Mouse (Mus musculus) myocyte (in vitro differentiated cells): ENCODE data around the gene Usp7.

Experiments used
- E2F4 ChIP-seq: IDR thresholded peaks from one replicate; pipeline ENCODE4 v1.6.1; 2011; ENCODE audit warnings: mild to moderate bottlenecking, control low read depth, moderate library complexity; ENCODE audit not compliant: insufficient read depth
- MAX ChIP-seq: IDR thresholded peaks from one replicate; pipeline ENCODE4 v1.6.1; 2011; ENCODE audit warnings: low read depth, mild to moderate bottlenecking, control low read depth
- MYOG ChIP-seq, 3 experiments: IDR thresholded peaks; one replicate each; pipeline ENCODE4 v1.6.1; 2011; ENCODE audit warnings: control low read depth in 2 of 3, low read depth in 2 of 3, mild to moderate bottlenecking in 2 of 3; ENCODE audit not compliant: insufficient read length in 2 of 3, control insufficient read depth in 1 of 3, insufficient read depth in 1 of 3
- POLR2A ChIP-seq: IDR thresholded peaks from one replicate; pipeline ENCODE4 v1.6.1; 2011; ENCODE audit warnings: low read depth, mild to moderate bottlenecking, control low read depth, moderate library complexity; ENCODE audit not compliant: insufficient read length
- POLR2AphosphoS2 ChIP-seq: IDR thresholded peaks from one replicate; pipeline ENCODE4 v1.6.1; 2011; ENCODE audit warnings: low read depth, control low read depth; ENCODE audit not compliant: insufficient read length
- SRF ChIP-seq: IDR thresholded peaks from one replicate; pipeline ENCODE4 v1.6.1; 2011; ENCODE audit warnings: low read depth; ENCODE audit not compliant: control insufficient read depth, insufficient read length
- TCF12 ChIP-seq: IDR thresholded peaks from one replicate; pipeline ENCODE4 v1.6.1; 2011; ENCODE audit warnings: mild to moderate bottlenecking, control low read depth; ENCODE audit not compliant: poor library complexity, insufficient read depth, severe bottlenecking
- USF1 ChIP-seq: IDR thresholded peaks from one replicate; pipeline ENCODE4 v1.6.1; 2011; ENCODE audit warnings: low read depth, mild to moderate bottlenecking, control low read depth, moderate library complexity

GRCm38 (mm10) chr16:8821429-8821828, 29.3 kb upstream of the Usp7 start:
- TF ChIP-seq POLR2A (no peak), MYOG (IDR thresholded peaks at IDR 0.05; ENCODE audit: control insufficient read depth in 1 of 3, insufficient read depth in 1 of 3, insufficient read length in 2 of 3, low read depth in 2 of 3) (no peak), TCF12 (no peak), USF1 (no peak), E2F4 (no peak), MAX (no peak), POLR2AphosphoS2 (no peak), SRF (no peak)
